Comparison of ENCODE assay signal across 8 mouse cellular contexts in genomic region chr12:25095974-25096639, GRCm38 (mm10). TPM values are rescaled to one million over a fixed set of nuclear protein-coding genes. Genes with fewer than 3 reads are reported as not detected.
A peak's percentile ranks its signal among the peaks of the same experiment; 100 is the strongest.
DNase-seq lines count a peak whose midpoint lies in the region; ATAC-seq and TF ChIP-seq lines count a peak whose summit lies in the region.

No protein-coding gene starts in this region.

- H3K4me3 ChIP-seq in brown adipose tissue, adult 24 weeks (ENCODE audit: insufficient read depth, low read depth, low read length), result peak overlapping the region; percentile 92
- peak overlapping the region; percentile 69 to 81 for H3K4me3 ChIP-seq in heart, embryonic 14.5 days (ENCODE audit: control insufficient read depth in 1 of 2, insufficient read depth in 1 of 2, low read depth in 1 of 2, low read length in 2 of 2)
- H3K4me3 ChIP-seq in liver, embryonic 11.5 days (ENCODE audit: low read depth, low read length), result peak overlapping the region; percentile 71
- H3K4me3 ChIP-seq in myocyte, result peak overlapping the region; percentile 45

- peaks cover 11% of the 10 kb centered on the region for H3K4me1 ChIP-seq in brown adipose tissue, adult 24 weeks (ENCODE audit: control insufficient read depth, insufficient read depth, insufficient read length, low read length)
- peaks cover 20 to 22% of the 10 kb centered on the region in 2 experiments for H3K4me1 ChIP-seq in heart, embryonic 14.5 days (ENCODE audit: control insufficient read depth in 2 of 2, insufficient read depth in 2 of 2, low read length in 2 of 2)
- peaks cover 4% of the 10 kb centered on the region for H3K4me1 ChIP-seq in liver, embryonic 11.5 days (replicated peaks; ENCODE audit: control insufficient read depth, insufficient read depth, low read length)

- peak; percentile 97 for DNase-seq in fibroblast of lung, adult 2 months (ENCODE audit: low read depth)
- DNase-seq in kidney, postnatal 10 days, result peak; percentile 99
- peak; percentile 90 for DNase-seq in liver, embryonic 11.5 days (ENCODE audit: low spot score)
- peak; percentile 89 to 92 for DNase-seq in spleen, postnatal 4 days (ENCODE audit: low spot score in 2 of 2)

- no peaks in the 10 kb centered on the region for H3K9me3 ChIP-seq in heart, embryonic 14.5 days (ENCODE audit: control insufficient read depth, low read length)
- no peaks in the 10 kb centered on the region for H3K9me3 ChIP-seq in liver, embryonic 11.5 days (ENCODE audit: control insufficient read depth, low read length)

- peak overlapping the region; percentile 60 for H3K27ac ChIP-seq in brown adipose tissue, adult 24 weeks (replicated peaks; ENCODE audit: low read depth, low read length)
- peak overlapping the region; percentile 91 to 97 for H3K27ac ChIP-seq in heart, embryonic 14.5 days (replicated peaks in 1 of 2; ENCODE audit: control insufficient read depth in 1 of 2, insufficient read depth in 1 of 2, low read depth in 2 of 2, low read length in 2 of 2)
- peak overlapping the region; percentile 91 for H3K27ac ChIP-seq in liver, embryonic 11.5 days (ENCODE audit: low read depth, low read length)

- H3K36me3 ChIP-seq in heart, embryonic 14.5 days (ENCODE audit: control insufficient read depth, insufficient read depth, low read length), result peaks cover 6% of the 10 kb centered on the region; the same call in 1 of the 2 replicates
- no peaks in the 10 kb centered on the region for H3K36me3 ChIP-seq in liver, embryonic 11.5 days (ENCODE audit: control insufficient read depth, insufficient read depth, low read length)
- no peaks in the 10 kb centered on the region for H3K36me3 ChIP-seq in myocyte (ENCODE audit: control insufficient read depth, insufficient read depth)

- peak overlapping the region; percentile 94 for H3K4me2 ChIP-seq in heart, embryonic 14.5 days (ENCODE audit: low read length)
- peak overlapping the region; percentile 83 for H3K4me2 ChIP-seq in liver, embryonic 11.5 days
- peak overlapping the region; percentile 89 for H3K4me2 ChIP-seq in myocyte (ENCODE audit: low read depth)

- peak; percentile 88 for ATAC-seq in CD4-positive, CD25-positive, alpha-beta regulatory T cell, adult 4 months
- peak; percentile 87 for ATAC-seq in heart, embryonic 14.5 days (ENCODE audit: insufficient number of reproducible peaks, insufficient read depth, low FRiP score, low read depth)
- ATAC-seq in liver, embryonic 11.5 days (replicated peaks; ENCODE audit: low FRiP score), result peak; percentile 85

- H3ac ChIP-seq in myocyte (ENCODE audit: control insufficient read depth, insufficient read length), result no peak overlapping the region

- under 1% methylated on average over 41 of the region's 41 CpGs for WGBS in heart, embryonic 14.5 days
- WGBS in liver, embryonic 11.5 days, result under 1% methylated on average over 41 of the region's 41 CpGs

- H3K27me3 ChIP-seq in heart, embryonic 14.5 days (ENCODE audit: control insufficient read depth, insufficient read depth, low read length), result no peaks in the 10 kb centered on the region
- peaks cover 76% of the 10 kb centered on the region for H3K27me3 ChIP-seq in liver, embryonic 11.5 days (replicated peaks; ENCODE audit: control insufficient read depth, insufficient read depth, low read length)
- H3K27me3 ChIP-seq in myocyte (ENCODE audit: control insufficient read depth, insufficient read depth, insufficient read length), result no peaks in the 10 kb centered on the region

- peaks cover 19% of the 10 kb centered on the region for H3K79me2 ChIP-seq in myocyte (ENCODE audit: control insufficient read depth, insufficient read depth)

- peak; percentile 77 for TF ChIP-seq POLR2A in myocyte (IDR thresholded peaks at IDR 0.05; ENCODE audit: insufficient read length, low read depth)

- peak overlapping the region; percentile 87 for H3K9ac ChIP-seq in heart, embryonic 14.5 days (ENCODE audit: low read length)
- H3K9ac ChIP-seq in liver, embryonic 11.5 days (ENCODE audit: low read depth, low read length), result peak overlapping the region; percentile 72

TF ChIP-seq in myocyte, 11 proteins besides CTCF, POLR2A, EP300 and RAD21:
- no peak for TF ChIP-seq TCF12 (IDR thresholded peaks at IDR 0.05; ENCODE audit: insufficient read depth, poor library complexity, severe bottlenecking)
- TF ChIP-seq POLR2AphosphoS2 (IDR thresholded peaks at IDR 0.05; ENCODE audit: insufficient read length, low read depth), result peak; percentile 82

RNA-seq across cellular contexts. Expression of gene Id2, which starts 0.8 kb away (rescaled TPM):
- polyA plus RNA-seq in CD4-positive, CD25-positive, alpha-beta regulatory T cell, adult 4 months (2017; shearing (Covaris generic)), result 100 to 1,000 TPM; 249 to 258 TPM
- polyA plus RNA-seq in brown adipose tissue, adult 24 weeks (2012; ENCODE audit: insufficient read depth, insufficient read length, missing spikeins), result 40.6 and 60.6 TPM in 2 replicates
- polyA plus RNA-seq in heart, embryonic 14.5 days (2014; fragmentation: Nextera tagmentation; extraction: Ambion mirVana), result 250 and 295 TPM in 2 replicates
- polyA plus RNA-seq in liver, embryonic 11.5 days (2014; fragmentation: Nextera tagmentation; extraction: Ambion mirVana), result 227 and 228 TPM in 2 replicates
- polyA plus RNA-seq in myocyte (2012; fragmentation: generic; extraction: Trizol), result 5.0 TPM

Comparison
In these comparisons a context has a peak if more than half of its experiments do, and no peak if none do; other contexts are left out.
1. Peak in every context shown above with its lines: DNase-seq, ATAC-seq, H3K4me3 ChIP-seq and H3K27ac ChIP-seq.